Mouse (Mus musculus) bone marrow, adult 2 months (tissue): Measurements from ENCODE around the gene Pip4k2b.
"Not testable (repeated sequence)": the region's sequence is repeated elsewhere in the genome, so short reads cannot be mapped to it uniquely, and the experiment has no call there.

Experiments
- CTCF ChIP-seq: fragments of 200-500 bp; IDR thresholded peaks from 2 replicates; pipeline ENCODE4 v1.5.1; 2011; ENCODE audit warnings: low read length, control low read depth; ENCODE audit not compliant: control insufficient read depth, insufficient read depth
- POLR2A ChIP-seq: fragments of 200-500 bp; IDR thresholded peaks from 2 replicates; pipeline ENCODE4 v1.6.1; 2011; ENCODE audit warnings: low read depth, mild to moderate bottlenecking, control low read depth, low read length, borderline replicate concordance; ENCODE audit not compliant: control insufficient read depth

DNA sequence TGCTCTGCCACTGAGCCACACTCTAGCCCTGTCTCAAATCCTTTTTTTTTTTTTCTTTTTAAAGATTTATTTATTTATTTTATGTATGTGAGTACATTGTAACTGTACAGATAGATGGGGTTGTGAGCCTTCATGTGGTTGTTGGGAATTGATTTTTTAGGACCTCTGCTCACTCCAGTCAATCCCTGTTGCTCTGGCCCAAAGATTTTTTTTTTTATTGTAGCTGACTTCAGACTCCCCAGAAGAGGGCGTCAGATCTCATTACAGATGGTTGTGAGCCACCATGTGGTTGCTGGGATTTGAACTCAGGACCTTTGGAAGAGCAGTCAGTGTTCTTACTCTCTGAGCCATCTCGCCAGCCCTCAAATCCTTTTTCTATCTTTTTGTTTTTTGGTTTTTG, 34.4 kb downstream of the Pip4k2b start:
- TF ChIP-seq CTCF, POLR2A: not testable (repeated sequence)
